Mouse (Mus musculus) megakaryocyte, embryonic 14.5 days (primary cell): ENCODE measurements at regions not wholly inside any gene's neighbourhood (a gene's known extent, or its start where the extent isn't known, plus 50 kb on each side); places are given as distances from the start of the nearest gene placed in this dataset.
A peak's percentile ranks its signal among the peaks of the same experiment; 100 is the strongest.
"Not testable (repeated sequence)": the region's sequence is repeated elsewhere in the genome, so short reads cannot be mapped to it uniquely, and the experiment has no call there.

ENCODE experiments used
- H3K27me3 ChIP-seq: replicated peaks from 2 replicates; pipeline ENCODE3; 2012; ENCODE audit warnings: inconsistent platforms
- H3K36me3 ChIP-seq: replicated peaks from 2 replicates; pipeline ENCODE3; 2012; ENCODE audit warnings: low read length, inconsistent platforms, mixed read lengths
- H3K4me1 ChIP-seq: 2 replicates; pipeline ENCODE4 v1.6.1; 2012; ENCODE audit warnings: inconsistent platforms
- H3K4me3 ChIP-seq: replicated peaks from 2 replicates; pipeline ENCODE3; 2012; ENCODE audit warnings: moderate library complexity, mild to moderate bottlenecking, inconsistent platforms
- H3K9me3 ChIP-seq: 2 replicates; pipeline ENCODE4 v1.6.1; 2012; ENCODE audit warnings: inconsistent platforms
- FLI1 ChIP-seq: IDR thresholded peaks from 2 replicates; pipeline ENCODE4 v1.6.1; 2012; ENCODE audit warnings: low read length, inconsistent platforms, mixed read lengths
- GATA1 ChIP-seq: IDR thresholded peaks from 3 replicates; pipeline ENCODE4 v1.6.1; 2012; ENCODE audit warnings: mixed read lengths, low read length, inconsistent platforms, borderline replicate concordance

- Histone ChIP-seq H3K4me1 (0 out of 2 replicates have a peak, but pooled peaks cover 5% of the 10 kb centered on the region), H3K4me3 (no peak overlapping the region), H3K36me3 (no peaks in the 10 kb centered on the region), H3K9me3 (no peaks in the 10 kb centered on the region), H3K27me3 (no peaks in the 10 kb centered on the region)
- TF ChIP-seq FLI1 (no peak), GATA1 (no peak)
Observed at GRCm38 (mm10) chr17:15620746-15621694, 56.9 kb upstream of the Prdm9 start.

DNA sequence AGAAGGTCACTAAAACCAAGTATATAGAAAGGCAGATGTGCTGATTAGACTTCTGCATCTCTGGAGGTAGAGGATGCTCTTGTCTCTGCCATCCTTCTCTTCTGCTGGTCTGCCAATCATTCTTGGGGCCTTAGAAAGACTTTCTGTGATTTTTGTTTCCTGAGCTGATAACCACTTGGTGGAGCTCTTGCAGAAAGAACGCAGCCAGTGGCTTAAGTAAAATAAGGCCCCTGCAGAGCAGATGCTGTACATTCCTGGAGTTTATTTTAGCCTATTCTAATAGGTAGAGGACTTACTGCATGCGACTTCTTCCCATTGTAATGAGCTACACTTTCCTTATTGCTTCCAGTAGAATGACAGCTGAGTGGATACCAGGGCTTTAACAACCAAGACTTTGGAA lies 58.8 kb upstream of the Prdm9 start:
- Histone ChIP-seq H3K27me3 (no peaks in the 10 kb centered on the region), H3K9me3 (peaks cover 8% of the 10 kb centered on the region), H3K4me1 (0 out of 2 replicates have a peak, but pooled peaks cover 5% of the 10 kb centered on the region), H3K36me3 (no peaks in the 10 kb centered on the region), H3K4me3 (no peak overlapping the region)
- TF ChIP-seq FLI1, result no peak
- TF ChIP-seq GATA1, result no peak

DNA sequence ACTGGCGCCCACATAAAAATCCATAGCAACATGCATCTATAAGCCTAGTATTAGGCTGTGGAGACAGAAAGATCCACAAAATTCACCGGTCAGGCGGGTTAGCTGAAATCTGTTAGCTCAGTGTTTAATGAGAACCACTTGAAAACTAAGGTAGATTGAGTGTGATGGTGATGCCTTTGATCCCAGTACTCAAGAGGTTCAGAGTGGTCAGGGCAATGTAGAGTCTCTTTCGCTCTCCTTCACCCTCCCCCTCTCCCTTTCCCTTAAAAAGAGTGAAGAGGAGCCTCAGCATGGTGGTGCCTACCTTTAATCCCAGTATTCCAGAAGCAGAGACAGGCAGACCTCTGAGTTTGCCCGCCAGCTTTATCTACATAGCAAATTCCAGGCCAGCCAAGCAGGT lies 66.6 kb upstream of the Prdm9 start:
- Histone ChIP-seq H3K4me3 (no peak overlapping the region), H3K36me3 (no peaks in the 10 kb centered on the region), H3K9me3 (peaks cover 14% of the 10 kb centered on the region), H3K27me3 (no peaks in the 10 kb centered on the region), H3K4me1 (no peaks in the 10 kb centered on the region)
- TF ChIP-seq GATA1, result no peak
- no peak for TF ChIP-seq FLI1

DNA sequence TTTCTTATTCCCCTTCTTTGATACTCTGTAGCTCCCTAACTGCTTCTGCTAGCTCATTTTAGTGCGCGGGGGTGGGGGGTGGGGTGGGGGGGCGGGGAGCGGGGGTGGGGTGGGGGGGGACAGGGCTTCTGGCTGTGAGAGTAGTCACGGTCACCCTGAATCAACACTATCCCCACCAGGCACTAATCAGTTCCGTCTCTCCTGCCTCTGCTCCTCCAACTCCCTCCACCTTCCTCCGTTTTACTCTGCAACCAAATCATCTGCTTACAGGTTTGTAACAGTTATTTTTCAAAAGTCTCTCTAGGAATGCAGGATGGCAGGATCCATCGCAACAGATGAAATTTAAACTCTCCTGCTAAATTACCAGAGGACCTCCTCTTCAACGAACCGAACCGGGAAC lies 67.5 kb upstream of the Prdm9 start:
- Histone ChIP-seq H3K27me3 (no peaks in the 10 kb centered on the region), H3K9me3 (peaks cover 14% of the 10 kb centered on the region), H3K4me1 (no peaks in the 10 kb centered on the region), H3K36me3 (no peaks in the 10 kb centered on the region), H3K4me3 (peak overlapping the region; percentile 75)
- no peak for TF ChIP-seq GATA1
- TF ChIP-seq FLI1, result no peak

GRCm38 (mm10) chr17:15632090-15632489 lies 67.9 kb upstream of the Prdm9 start:
- TF ChIP-seq FLI1 (no peak), GATA1 (no peak)
- Histone ChIP-seq H3K9me3 (peaks cover 13% of the 10 kb centered on the region), H3K4me3 (no peak overlapping the region), H3K36me3 (no peaks in the 10 kb centered on the region), H3K4me1 (no peaks in the 10 kb centered on the region), H3K27me3 (no peaks in the 10 kb centered on the region)

DNA sequence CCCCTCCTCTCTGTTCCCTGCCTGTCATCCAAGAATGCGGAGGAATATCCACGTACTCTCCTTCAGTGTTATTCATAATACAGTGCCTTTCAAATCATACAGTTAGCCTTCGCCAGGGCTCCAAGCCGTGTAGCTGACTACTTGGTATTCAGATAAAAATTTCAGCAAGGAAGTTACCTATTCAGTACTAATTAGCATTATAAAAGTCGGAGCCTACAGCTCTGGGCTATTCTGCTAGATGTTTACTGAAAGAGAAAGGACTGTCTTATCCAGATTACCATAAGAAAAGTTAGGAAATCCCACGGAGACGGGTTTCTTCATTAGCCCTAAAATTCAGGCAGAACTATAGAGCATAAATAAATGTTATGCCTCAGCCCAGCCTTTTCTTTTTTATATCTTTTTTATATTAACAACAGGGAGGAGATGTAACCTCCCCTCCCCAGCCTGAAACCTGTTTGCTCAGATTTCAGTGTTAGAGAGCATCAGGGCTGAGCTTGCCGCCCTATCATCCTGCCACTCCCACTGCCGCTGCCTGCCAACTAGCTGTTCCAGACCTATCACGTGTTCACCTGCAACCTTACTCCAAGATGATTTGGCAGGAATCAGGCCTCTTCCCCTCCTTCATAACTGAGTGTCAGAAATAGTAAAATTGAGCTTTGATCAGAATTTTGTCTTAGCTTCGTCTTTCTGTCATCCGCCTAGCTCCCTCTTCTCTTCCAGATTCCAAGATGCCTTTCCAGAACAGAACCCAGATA lies 65.5 kb upstream of the Chd1 start:
- H3K27me3 ChIP-seq, H3K9me3 ChIP-seq, H3K4me3 ChIP-seq, H3K4me1 ChIP-seq, H3K36me3 ChIP-seq: not testable (repeated sequence)

DNA sequence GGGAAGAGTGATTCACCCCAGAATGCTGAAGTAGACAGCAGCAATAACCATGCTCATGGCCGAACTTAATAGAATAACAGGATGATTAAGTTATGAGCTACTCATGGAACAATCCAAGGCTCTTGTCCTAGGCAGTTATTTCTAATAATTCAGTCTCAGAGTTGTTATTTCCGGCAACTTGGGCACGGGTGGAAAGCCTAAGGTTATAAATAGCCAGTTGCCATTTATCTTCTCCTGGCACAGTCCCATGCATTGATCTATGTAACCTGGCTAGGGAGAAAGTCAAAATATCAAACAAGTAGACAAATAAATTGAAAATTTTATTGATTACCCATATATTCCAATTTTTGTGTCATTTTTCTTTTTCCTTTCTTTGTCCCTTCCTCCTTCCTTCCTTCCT lies 64.0 kb upstream of the Chd1 start:
- Histone ChIP-seq H3K36me3 (no peaks in the 10 kb centered on the region), H3K4me1 (no peaks in the 10 kb centered on the region), H3K4me3 (no peak overlapping the region), H3K9me3 (no peaks in the 10 kb centered on the region), H3K27me3 (no peaks in the 10 kb centered on the region)
- TF ChIP-seq GATA1 (no peak), FLI1 (no peak)

GRCm38 (mm10) chr17:15641764-15642163 lies 63.0 kb upstream of the Chd1 start:
- Histone ChIP-seq H3K9me3 (no peaks in the 10 kb centered on the region), H3K4me3 (no peak overlapping the region), H3K4me1 (no peaks in the 10 kb centered on the region), H3K27me3 (no peaks in the 10 kb centered on the region), H3K36me3 (no peaks in the 10 kb centered on the region)
- TF ChIP-seq FLI1, result no peak
- TF ChIP-seq GATA1, result no peak

- H3K4me1 ChIP-seq, result peaks cover 8% of the 10 kb centered on the region
- no peaks in the 10 kb centered on the region for H3K27me3 ChIP-seq
- H3K4me3 ChIP-seq, result no peak overlapping the region
- no peaks in the 10 kb centered on the region for H3K36me3 ChIP-seq
- H3K9me3 ChIP-seq, result no peaks in the 10 kb centered on the region
- TF ChIP-seq GATA1 (no peak), FLI1 (no peak)
Observed at GRCm38 (mm10) chr17:15646768-15647167, 58.0 kb upstream of the Chd1 start.
